Mouse (Mus musculus) thymus, adult 18-20 months (tissue): ENCODE measurements around the gene Syn3.

Experiments used
- DNase-seq, 2 experiments: peaks; one replicate each; pipeline ENCODE4 v3.0.0; 2022; ENCODE audit warnings: mixed read lengths in 2 of 2

The Syn3 gene

GRCm38 (mm10) chr10:86336506-86336905 is 162.2 kb downstream of the Syn3 start:
- DNase-seq: no peak

GRCm38 (mm10) chr10:86334581-86334980 is 164.1 kb downstream of the Syn3 start:
- no peak for DNase-seq

GRCm38 (mm10) chr10:86332942-86333341 is 165.8 kb downstream of the Syn3 start:
- DNase-seq: no peak

- DNase-seq: no peak
Measured at GRCm38 (mm10) chr10:86331681-86332281, 166.9 kb downstream of the Syn3 start.

GRCm38 (mm10) chr10:86330993-86331680 is 167.6 kb downstream of the Syn3 start:
- no peak for DNase-seq

- no peak for DNase-seq
Measured at GRCm38 (mm10) chr10:86329241-86329882, 169.3 kb downstream of the Syn3 start.

- no peak for DNase-seq
Measured at GRCm38 (mm10) chr10:86328691-86329090, 170.0 kb downstream of the Syn3 start.

GRCm38 (mm10) chr10:86328143-86328542 is 170.6 kb downstream of the Syn3 start:
- DNase-seq: no peak

GRCm38 (mm10) chr10:86325272-86325671 is 173.4 kb downstream of the Syn3 start:
- DNase-seq: no peak

GRCm38 (mm10) chr10:86323275-86323994 is 175.3 kb downstream of the Syn3 start:
- no peak for DNase-seq

- DNase-seq: no peak
Measured at GRCm38 (mm10) chr10:86322006-86322405, 176.7 kb downstream of the Syn3 start.

GRCm38 (mm10) chr10:86321194-86321593 is 177.5 kb downstream of the Syn3 start:
- DNase-seq: no peak

GRCm38 (mm10) chr10:86320204-86320603 is 178.5 kb downstream of the Syn3 start:
- DNase-seq: no peak

GRCm38 (mm10) chr10:86319526-86319925 is 179.2 kb downstream of the Syn3 start:
- DNase-seq: no peak

GRCm38 (mm10) chr10:86318552-86319140 is 180.1 kb downstream of the Syn3 start:
- no peak for DNase-seq

- no peak for DNase-seq
Measured at GRCm38 (mm10) chr10:86317633-86318032, 181.1 kb downstream of the Syn3 start.

- DNase-seq: no peak
Measured at GRCm38 (mm10) chr10:86315513-86315912, 183.2 kb downstream of the Syn3 start.

GRCm38 (mm10) chr10:86313448-86313847 is 185.2 kb downstream of the Syn3 start:
- no peak for DNase-seq

- no peak for DNase-seq
Measured at GRCm38 (mm10) chr10:86312976-86313375, 185.7 kb downstream of the Syn3 start.

- DNase-seq: no peak
Measured at GRCm38 (mm10) chr10:86310527-86310926, 188.2 kb downstream of the Syn3 start.

GRCm38 (mm10) chr10:86307235-86307634 is 191.5 kb downstream of the Syn3 start:
- DNase-seq: no peak

GRCm38 (mm10) chr10:86304583-86304982 is 194.1 kb downstream of the Syn3 start:
- DNase-seq: no peak

GRCm38 (mm10) chr10:86303495-86303876 is 195.2 kb downstream of the Syn3 start:
- DNase-seq: no peak
